Mouse (Mus musculus) liver, adult 2 months (tissue): ENCODE measurements around the gene Scin.

Experiments
- CTCF ChIP-seq: fragments of 200-500 bp; IDR thresholded peaks from 2 replicates; pipeline ENCODE4 v1.5.1; 2011; ENCODE audit warnings: low read depth, low read length, control low read depth
- POLR2A ChIP-seq: fragments of 200-500 bp; IDR thresholded peaks from 2 replicates; pipeline ENCODE4 v1.6.1; 2011; ENCODE audit warnings: low read length, control low read depth; ENCODE audit not compliant: insufficient read depth; ENCODE audit errors: extremely low read depth

DNA sequence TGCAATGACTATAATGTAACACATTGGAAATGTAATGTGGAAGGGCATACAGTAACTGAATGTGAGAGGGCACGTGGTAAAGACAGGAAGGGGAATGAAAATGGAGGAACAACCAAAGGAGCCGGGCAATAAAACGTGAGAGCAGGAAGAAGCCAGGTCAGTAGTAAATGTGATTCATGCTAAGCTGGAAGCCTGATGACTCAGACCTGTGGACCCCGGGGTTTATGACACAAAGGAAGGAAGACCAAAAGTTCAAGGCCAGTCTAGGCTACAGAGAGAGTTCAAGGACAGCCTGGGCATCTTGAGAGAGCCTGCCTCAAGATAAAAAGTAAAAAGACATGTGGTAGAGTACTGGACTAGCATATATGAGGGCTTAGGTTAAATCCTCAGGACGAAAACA lies 12.5 kb upstream of the Scin start:
- TF ChIP-seq POLR2A (no peak), CTCF (no peak)
